Mouse (Mus musculus) bone marrow, adult 2 months (tissue): ENCODE measurements around the gene Nsmf. TPM values are rescaled to one million over a fixed set of nuclear protein-coding genes. Genes with fewer than 3 reads are reported as not detected.
A peak's percentile ranks its signal among the peaks of the same experiment; 100 is the strongest.

ENCODE experiments used
- H3K27ac ChIP-seq: fragments of 200-500 bp; 2 replicates; pipeline ENCODE4 v1.5.1; 2012; ENCODE audit warnings: low read depth, mild to moderate bottlenecking, control low read depth, inconsistent platforms, low read length; ENCODE audit not compliant: control insufficient read depth, poor library complexity, insufficient read depth
- H3K4me1 ChIP-seq: fragments of 200-500 bp; 2 replicates; pipeline ENCODE4 v1.6.1; 2011; ENCODE audit warnings: low read length; ENCODE audit not compliant: control insufficient read depth, insufficient read depth
- H3K4me3 ChIP-seq: fragments of 200-500 bp; replicated peaks from 2 replicates; pipeline ENCODE3; 2011; ENCODE audit warnings: mild to moderate bottlenecking, low read depth, low read length, control low read depth; ENCODE audit not compliant: control insufficient read depth
- CTCF ChIP-seq: fragments of 200-500 bp; IDR thresholded peaks from 2 replicates; pipeline ENCODE4 v1.5.1; 2011; ENCODE audit warnings: low read length, control low read depth; ENCODE audit not compliant: control insufficient read depth, insufficient read depth
- POLR2A ChIP-seq: fragments of 200-500 bp; IDR thresholded peaks from 2 replicates; pipeline ENCODE4 v1.6.1; 2011; ENCODE audit warnings: low read depth, mild to moderate bottlenecking, control low read depth, low read length, borderline replicate concordance; ENCODE audit not compliant: control insufficient read depth
- WGBS: fragments of 180-500 bp; shearing (Covaris S2); methylation state at CpG from one replicate; pipeline ENCODE4 v1.1.7; 2018; 5-methylcytosine and 5-hydroxymethylcytosine counted together
- polyA plus RNA-seq: library from polyadenylated mRNA; stranded (reverse); fragments of >200 nt; gene quantifications from 2 replicates; pipeline ENCODE4 v1.2.4, GENCODE M21; 2011; ENCODE audit warnings: low replicate concordance; ENCODE audit not compliant: missing spikeins, insufficient read depth, insufficient read length

The Nsmf gene
- polyA plus RNA-seq, 1 experiment, result 28.2 TPM

DNA sequence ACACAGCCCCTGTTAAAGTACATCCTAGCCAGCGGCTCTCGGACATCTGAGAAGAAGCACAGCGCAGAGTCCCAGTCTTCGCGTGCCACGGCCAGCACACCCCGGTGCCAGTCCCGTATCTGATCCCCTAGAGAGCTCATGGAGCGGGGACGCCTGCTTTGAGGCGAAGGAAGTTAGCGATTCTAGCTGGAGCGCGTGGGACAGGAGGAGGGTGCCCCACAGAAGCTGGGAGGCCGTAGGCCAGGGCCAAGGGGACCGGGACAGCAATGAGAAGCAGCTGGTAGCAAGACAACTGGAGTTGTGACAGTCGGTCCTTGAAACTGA lies 40.6 kb downstream of the Nsmf start:
- WGBS, result 54% methylated on average over 17 of the region's 17 CpGs
- TF ChIP-seq CTCF (no peak), POLR2A (no peak)
- H3K4me1 ChIP-seq, result no peaks in the 10 kb centered on the region; the same call in 1 of the 2 replicates
- H3K27ac ChIP-seq, result no peak overlapping the region
- H3K4me3 ChIP-seq, result no peak overlapping the region

DNA sequence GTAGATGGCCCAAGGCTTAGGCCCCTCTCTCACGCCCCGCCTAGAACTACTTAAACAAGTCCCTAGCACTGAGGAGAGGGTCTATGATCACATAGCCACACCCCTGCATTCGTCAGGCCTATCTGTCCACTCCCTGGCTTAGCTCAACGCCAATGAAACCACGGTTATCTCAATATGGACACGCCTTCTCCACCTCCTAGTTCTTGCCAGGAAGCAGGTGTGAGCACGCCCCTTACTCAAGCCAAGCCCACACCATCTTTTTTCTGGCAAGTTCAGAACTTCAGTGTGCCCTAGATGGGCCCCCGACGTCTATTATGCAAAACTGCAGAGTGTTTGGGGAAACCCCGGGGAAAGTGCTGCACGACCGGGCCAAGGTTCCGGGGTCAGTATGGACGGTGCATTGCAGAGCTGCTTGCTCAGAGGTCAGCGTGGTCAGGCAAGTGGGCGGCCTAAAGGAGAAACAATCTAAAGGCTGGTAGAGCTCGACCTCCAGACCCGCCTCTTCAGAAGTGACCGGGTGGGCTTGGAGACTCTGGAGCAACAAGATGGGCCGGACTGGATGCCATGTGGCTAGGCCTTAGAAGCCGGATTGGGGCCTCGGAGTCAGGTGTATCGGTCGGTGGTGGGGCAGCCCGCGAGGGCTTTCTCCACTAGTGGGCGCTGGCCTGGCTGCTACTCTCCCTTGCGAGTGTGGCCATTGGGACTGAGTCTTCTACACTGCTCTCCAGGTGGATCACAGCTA lies 41.1 kb downstream of the Nsmf start, which contains the start of gene Noxa1:
Gene Noxa1 (minus strand): TSS at position 41 of the 742 bp plus-strand sequence.
- Histone ChIP-seq H3K27ac (no peak within 1 kb of the TSS), H3K4me3 (no peak within 1 kb of the TSS), H3K4me1 (no peaks in the 10 kb centered on the region; the same call in 1 of the 2 replicates)
- TF ChIP-seq CTCF, result peak; percentile 13; the same call in 1 of the 2 replicates
- TF ChIP-seq POLR2A, result no peak
- 49% methylated on average over 28 of the region's 28 CpGs for WGBS

- Histone ChIP-seq H3K27ac (no peak overlapping the region), H3K4me3 (no peak overlapping the region), H3K4me1 (no peaks in the 10 kb centered on the region; the same call in 1 of the 2 replicates)
- TF ChIP-seq POLR2A, result no peak
- no peak for TF ChIP-seq CTCF
- WGBS, result 64% methylated on average over 3 of the region's 3 CpGs
Observed at GRCm38 (mm10) chr2:25098005-25098615, 44.0 kb downstream of the Nsmf start.

DNA sequence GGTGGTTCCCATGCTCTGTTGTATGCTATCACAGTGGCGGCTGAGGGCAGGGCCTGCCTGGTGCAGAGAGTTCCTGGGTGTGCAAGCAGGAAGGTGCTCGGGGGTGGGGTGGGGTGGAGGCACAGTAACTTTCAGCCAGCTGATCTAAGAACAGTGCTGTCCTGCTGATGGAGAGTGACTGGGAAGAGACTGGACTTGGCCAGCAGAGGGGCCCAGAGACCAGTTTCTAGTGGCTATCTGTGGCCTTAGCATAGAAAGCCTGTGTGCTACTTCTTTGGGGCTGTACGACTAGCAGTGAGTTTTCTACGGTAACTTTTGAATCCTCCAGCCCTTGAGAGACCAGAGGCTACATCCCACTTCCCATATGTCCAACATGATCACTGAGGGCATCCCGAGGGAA lies 44.8 kb downstream of the Nsmf start:
- 51% methylated on average over 5 of the region's 5 CpGs for WGBS
- Histone ChIP-seq H3K4me1 (no peaks in the 10 kb centered on the region; the same call in 1 of the 2 replicates), H3K4me3 (no peak overlapping the region), H3K27ac (no peak overlapping the region)
- no peak for TF ChIP-seq POLR2A
- 0 out of 2 replicates have a peak, but pooled peaks have one; percentile 5 for TF ChIP-seq CTCF

GRCm38 (mm10) chr2:25099703-25100102 lies 45.5 kb downstream of the Nsmf start:
- no peaks in the 10 kb centered on the region; the same call in 1 of the 2 replicates for H3K4me1 ChIP-seq
- TF ChIP-seq CTCF, result no peak
- no peak for TF ChIP-seq POLR2A
- no peak overlapping the region for H3K4me3 ChIP-seq
- WGBS, result 71% methylated on average over 3 of the region's 3 CpGs
- no peak overlapping the region for H3K27ac ChIP-seq

DNA sequence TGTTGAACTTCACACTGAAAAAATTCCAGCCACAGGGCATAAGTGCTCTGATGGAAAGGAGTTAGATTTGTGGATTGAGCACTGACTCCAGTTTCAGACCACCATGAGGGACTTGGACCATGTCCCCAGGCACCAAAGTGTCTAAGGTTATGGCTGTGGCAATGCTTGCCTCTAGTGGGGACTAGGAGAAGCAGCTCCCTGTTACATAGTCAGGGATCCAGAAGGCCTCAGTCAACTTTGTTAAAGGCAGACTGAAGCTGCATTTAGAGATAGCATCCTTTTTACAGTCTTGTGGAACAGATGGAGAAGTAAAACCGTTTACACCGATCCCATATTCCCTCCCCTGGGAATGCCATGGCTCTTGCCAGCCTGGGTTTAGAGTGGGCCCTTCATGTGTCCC lies 50.0 kb downstream of the Nsmf start:
- WGBS, result 75% methylated on average over 2 of the region's 2 CpGs
- Histone ChIP-seq H3K27ac (no peak overlapping the region), H3K4me3 (no peak overlapping the region), H3K4me1 (no peaks in the 10 kb centered on the region)
- TF ChIP-seq CTCF (no peak), POLR2A (no peak)

GRCm38 (mm10) chr2:25106045-25106444 lies 51.9 kb downstream of the Nsmf start:
- Histone ChIP-seq H3K4me3 (no peak overlapping the region), H3K4me1 (peaks cover 3% of the 10 kb centered on the region), H3K27ac (no peak overlapping the region)
- TF ChIP-seq POLR2A, result no peak
- no peak for TF ChIP-seq CTCF
- WGBS, result 54% methylated on average over 3 of the region's 3 CpGs

- Histone ChIP-seq H3K27ac (no peak overlapping the region), H3K4me1 (peaks cover 3% of the 10 kb centered on the region), H3K4me3 (no peak overlapping the region)
- no peak for TF ChIP-seq POLR2A
- no peak for TF ChIP-seq CTCF
Observed at GRCm38 (mm10) chr2:25109487-25109886, 55.3 kb downstream of the Nsmf start.
